Mouse (Mus musculus) neural tube, embryonic 15.5 days (tissue): ENCODE data around the gene Bend3. TPM values are rescaled to one million over a fixed set of nuclear protein-coding genes. Genes with fewer than 3 reads are reported as not detected.

Source experiments
- ATAC-seq: fragments of 200-750 bp; cut with Nextera tagmentation; 2 replicates; pipeline ENCODE4 v1.8.0; 2017; ENCODE audit warnings: mild to moderate bottlenecking, moderate TSS enrichment, moderate library complexity; ENCODE audit not compliant: low FRiP score
- H3K27ac ChIP-seq: fragments of 300-500 bp; sonication (generic); replicated peaks from 2 replicates; pipeline ENCODE4 v1.5.1; 2015; ENCODE audit warnings: mild to moderate bottlenecking, inconsistent platforms
- H3K27me3 ChIP-seq: fragments of 300-500 bp; sonication (generic); replicated peaks from 2 replicates; pipeline ENCODE4 v1.6.1; 2015; ENCODE audit warnings: inconsistent platforms
- H3K36me3 ChIP-seq: fragments of 300-500 bp; sonication (generic); 2 replicates; pipeline ENCODE4 v1.6.1; 2015; ENCODE audit warnings: inconsistent platforms
- H3K4me1 ChIP-seq: fragments of 300-500 bp; sonication (generic); 2 replicates; pipeline ENCODE4 v1.6.1; 2015; ENCODE audit warnings: inconsistent platforms
- H3K4me2 ChIP-seq: fragments of 300-500 bp; sonication (generic); 2 replicates; pipeline ENCODE4 v1.6.1; 2015; ENCODE audit warnings: inconsistent platforms, mild to moderate bottlenecking, moderate library complexity
- H3K4me3 ChIP-seq: fragments of 300-500 bp; sonication (generic); replicated peaks from 2 replicates; pipeline ENCODE4 v1.5.1; 2015; ENCODE audit warnings: mild to moderate bottlenecking, inconsistent platforms
- H3K9ac ChIP-seq: fragments of 300-500 bp; sonication (generic); replicated peaks from 2 replicates; pipeline ENCODE4 v1.6.1; 2015; ENCODE audit warnings: mild to moderate bottlenecking, inconsistent platforms
- H3K9me3 ChIP-seq: fragments of 300-500 bp; sonication (generic); replicated peaks from 2 replicates; pipeline ENCODE4 v1.6.1; 2016; ENCODE audit warnings: inconsistent platforms
- WGBS: fragments of 180-500 bp; shearing (Covaris S2); methylation state at CpG from one replicate; pipeline ENCODE4 v1.1.7; 2015; ENCODE audit warnings: mixed read lengths; 5-methylcytosine and 5-hydroxymethylcytosine counted together
- polyA plus RNA-seq: library from polyadenylated mRNA; unstranded; fragments of >200 nt; fragmentation: Nextera tagmentation; extraction: Ambion mirVana; gene quantifications from 2 replicates; pipeline ENCODE4 v1.2.1, GENCODE M21; 2015

The Bend3 gene
- polyA plus RNA-seq, 1 experiment from 2014 or later: 2.9 TPM

DNA sequence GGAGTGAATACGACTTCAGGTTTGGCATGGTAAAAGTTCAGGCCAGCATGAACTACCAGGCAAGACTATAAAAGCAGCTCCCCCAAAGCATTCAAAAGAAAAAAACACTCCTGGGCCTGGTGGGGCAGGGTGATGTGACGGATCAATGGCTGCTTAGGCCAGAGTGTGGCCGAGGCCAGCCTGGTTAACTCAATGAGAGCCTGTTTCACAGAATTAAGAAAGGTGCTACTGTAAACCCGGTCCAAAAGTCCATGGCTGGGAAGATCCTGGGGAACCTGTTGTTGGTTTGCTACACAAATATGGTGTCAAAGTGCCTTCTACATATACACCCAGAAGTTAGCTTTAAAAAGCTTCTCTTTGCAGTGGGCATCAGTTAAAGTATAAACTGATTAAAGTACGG is 60.2 kb downstream of the Bend3 start:
- no peak for ATAC-seq
- Histone ChIP-seq H3K4me3 (no peak overlapping the region), H3K9ac (no peak overlapping the region), H3K27me3 (no peaks in the 10 kb centered on the region), H3K4me2 (no peak overlapping the region), H3K27ac (no peak overlapping the region), H3K4me1 (peaks cover 23% of the 10 kb centered on the region), H3K36me3 (peaks cover 9% of the 10 kb centered on the region; the same call in 1 of the 2 replicates), H3K9me3 (no peaks in the 10 kb centered on the region)
- WGBS: 88% methylated on average over 5 of the region's 5 CpGs

DNA sequence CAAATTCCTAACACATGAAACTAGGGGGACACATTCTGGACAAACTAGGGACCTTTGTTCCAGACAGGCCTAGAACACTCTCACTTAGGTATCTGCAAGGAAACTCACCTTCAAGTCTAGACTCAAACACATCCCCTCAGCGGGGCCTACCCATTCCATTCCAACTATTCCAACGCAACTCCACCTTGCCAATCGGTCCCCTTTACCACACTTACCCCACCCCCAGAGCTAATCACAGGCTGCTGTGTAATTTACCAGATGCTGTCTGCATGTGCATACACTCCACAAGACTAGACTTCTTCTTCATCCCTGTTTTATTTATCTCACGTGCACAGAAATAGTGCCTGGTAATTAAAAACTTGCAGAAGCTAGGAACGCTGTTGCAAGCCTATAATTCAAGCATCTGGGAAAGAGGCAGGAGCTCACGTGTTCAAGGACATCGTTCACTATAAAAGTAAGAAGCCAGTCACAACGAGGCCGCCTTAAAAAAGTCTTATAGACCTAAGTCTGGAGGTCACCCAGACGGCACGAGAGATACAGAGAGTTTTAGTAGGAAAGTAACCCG is 61.2 kb downstream of the Bend3 start:
- H3K36me3 ChIP-seq: peaks cover 9% of the 10 kb centered on the region; the same call in 1 of the 2 replicates
- H3K4me1 ChIP-seq: peaks cover 23% of the 10 kb centered on the region
- H3K27me3 ChIP-seq: no peaks in the 10 kb centered on the region
- 16% methylated on average over 12 of the region's 12 CpGs for WGBS
- ATAC-seq: no peak
- peak overlapping the region; percentile 71 for H3K4me2 ChIP-seq
- H3K9me3 ChIP-seq: no peaks in the 10 kb centered on the region
- H3K27ac ChIP-seq: peak overlapping the region; percentile 80
- peak overlapping the region; percentile 85 for H3K4me3 ChIP-seq
- H3K9ac ChIP-seq: peak overlapping the region; percentile 88

DNA sequence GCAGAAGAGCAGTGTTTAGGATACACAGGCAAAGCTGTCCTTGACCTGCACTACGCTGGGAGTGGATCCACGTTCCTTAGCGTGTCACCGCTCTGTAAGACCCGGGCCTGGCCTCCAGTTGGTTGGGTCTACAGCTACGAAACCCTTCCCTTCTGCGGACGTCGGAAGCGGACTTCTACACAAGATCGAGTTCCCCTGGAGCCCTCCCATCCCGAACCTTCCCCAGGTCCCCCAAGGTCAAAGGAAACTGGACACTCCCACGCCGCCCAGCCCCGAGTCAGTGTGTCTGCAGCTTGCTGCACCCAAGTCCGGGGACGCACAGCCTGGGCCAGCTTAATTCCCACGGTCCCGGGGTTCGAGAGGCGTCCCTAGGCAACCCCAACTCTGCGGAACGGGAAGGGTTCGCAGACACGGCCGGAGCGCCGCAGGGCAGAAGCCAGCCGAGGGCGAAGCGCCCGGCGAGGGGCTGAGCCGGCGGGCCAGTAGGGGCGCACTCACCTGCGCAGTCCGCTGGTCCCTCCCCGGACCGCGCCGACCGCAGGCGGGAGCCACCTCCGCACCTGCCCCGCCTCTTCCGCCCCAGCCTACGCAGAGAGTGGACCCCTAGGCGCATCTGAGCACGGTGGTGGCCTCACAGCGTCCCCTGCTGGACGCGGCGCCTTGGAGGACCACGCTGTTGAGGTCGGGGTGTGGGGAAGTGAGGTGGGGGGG is 62.0 kb downstream of the Bend3 start, which contains the start of gene 1700021F05Rik:
Gene 1700021F05Rik, minus strand, starts transcription at position 553 of the 711 bp plus-strand sequence.
- H3K9ac ChIP-seq: peak within 1 kb of the TSS; percentile 88
- no peaks in the 10 kb centered on the region for H3K9me3 ChIP-seq
- H3K4me3 ChIP-seq: peak within 1 kb of the TSS; percentile 85
- peak within 1 kb of the TSS; percentile 80 for H3K27ac ChIP-seq
- peak within 1 kb of the TSS; percentile 71 for H3K4me2 ChIP-seq
- H3K4me1 ChIP-seq: peaks cover 23% of the 10 kb centered on the region
- peak; percentile 99 for ATAC-seq
- peaks cover 9% of the 10 kb centered on the region; the same call in 1 of the 2 replicates for H3K36me3 ChIP-seq
- WGBS: under 1% methylated on average over 54 of the region's 56 CpGs
- H3K27me3 ChIP-seq: no peaks in the 10 kb centered on the region

DNA sequence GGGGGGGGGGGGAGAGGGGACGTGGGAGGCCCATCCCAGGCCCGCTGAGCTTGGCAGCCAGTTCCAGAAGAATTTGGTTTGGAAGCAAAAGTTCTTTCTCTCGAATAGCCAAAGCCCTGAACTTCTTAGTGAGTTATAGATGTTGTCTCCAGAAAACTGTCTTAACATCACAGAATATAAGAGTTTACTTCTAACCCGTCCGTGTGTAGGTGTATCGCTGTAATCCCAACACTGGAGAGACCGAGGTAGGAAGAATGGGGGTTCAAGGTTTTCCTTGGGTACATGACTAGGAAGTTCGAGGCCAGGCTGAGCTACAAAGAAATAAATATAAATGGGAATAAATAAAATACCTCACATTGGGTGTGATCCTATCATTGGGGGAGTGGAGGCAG is 62.5 kb downstream of the Bend3 start:
- Histone ChIP-seq H3K27me3 (no peaks in the 10 kb centered on the region), H3K27ac (no peak overlapping the region), H3K4me1 (peaks cover 23% of the 10 kb centered on the region), H3K9ac (no peak overlapping the region), H3K4me2 (peak overlapping the region; percentile 71), H3K4me3 (peak overlapping the region; percentile 85; the same call in 1 of the 2 replicates), H3K9me3 (no peaks in the 10 kb centered on the region), H3K36me3 (peaks cover 3% of the 10 kb centered on the region; the same call in 1 of the 2 replicates)
- ATAC-seq: 0 out of 2 replicates have a peak, but pooled peaks have one; percentile 17
- WGBS: 44% methylated on average over 8 of the region's 8 CpGs

- H3K4me2 ChIP-seq: no peak overlapping the region
- H3K27ac ChIP-seq: no peak overlapping the region
- H3K27me3 ChIP-seq: no peaks in the 10 kb centered on the region
- H3K36me3 ChIP-seq: no peaks in the 10 kb centered on the region
- no peak overlapping the region for H3K9ac ChIP-seq
- no peak for ATAC-seq
- no peaks in the 10 kb centered on the region for H3K9me3 ChIP-seq
- no peak overlapping the region for H3K4me3 ChIP-seq
- 69% methylated on average over 5 of the region's 5 CpGs for WGBS
- peaks cover 7% of the 10 kb centered on the region for H3K4me1 ChIP-seq
These were observed 70.8 kb downstream of the Bend3 start for GRCm38 (mm10) chr10:43549411-43549810.

GRCm38 (mm10) chr10:43550923-43551322 is 72.3 kb downstream of the Bend3 start:
- 9% methylated on average over 3 of the region's 3 CpGs for WGBS
- Histone ChIP-seq H3K27me3 (no peaks in the 10 kb centered on the region), H3K36me3 (no peaks in the 10 kb centered on the region), H3K4me1 (peaks cover 7% of the 10 kb centered on the region), H3K4me3 (no peak overlapping the region), H3K9me3 (no peaks in the 10 kb centered on the region), H3K27ac (peak overlapping the region; percentile 18; the same call in 1 of the 2 replicates), H3K9ac (no peak overlapping the region), H3K4me2 (no peak overlapping the region)
- ATAC-seq: peak; percentile 28; the same call in 1 of the 2 replicates

DNA sequence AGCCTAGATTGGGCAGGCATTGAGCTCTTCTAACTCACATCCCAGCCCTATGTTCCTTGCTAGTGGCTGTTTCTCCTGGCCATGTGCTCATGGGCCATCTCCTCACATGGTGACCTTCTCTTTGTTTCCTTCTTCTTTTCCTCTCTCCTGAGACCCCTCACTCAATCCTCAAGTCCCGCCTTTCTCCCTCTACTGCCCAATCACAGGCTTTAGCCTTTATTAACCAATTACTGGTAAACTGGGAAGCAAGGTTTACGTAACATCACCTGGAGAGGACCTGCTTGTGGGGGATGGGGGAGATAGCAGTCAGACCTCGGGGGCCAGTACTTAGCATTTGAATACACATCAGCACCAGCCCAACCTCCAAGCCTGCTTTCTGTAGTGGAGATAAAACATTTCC is 72.8 kb downstream of the Bend3 start:
- no peaks in the 10 kb centered on the region for H3K36me3 ChIP-seq
- peak overlapping the region; percentile 18; the same call in 1 of the 2 replicates for H3K27ac ChIP-seq
- peak; percentile 79 for ATAC-seq
- no peaks in the 10 kb centered on the region for H3K27me3 ChIP-seq
- peaks cover 7% of the 10 kb centered on the region for H3K4me1 ChIP-seq
- no peak overlapping the region for H3K4me3 ChIP-seq
- H3K4me2 ChIP-seq: no peak overlapping the region
- 30% methylated on average over 3 of the region's 3 CpGs for WGBS
- H3K9ac ChIP-seq: no peak overlapping the region
- no peaks in the 10 kb centered on the region for H3K9me3 ChIP-seq

GRCm38 (mm10) chr10:43557630-43558165 is 79.1 kb downstream of the Bend3 start:
- ATAC-seq: no peak
- no peak overlapping the region for H3K4me3 ChIP-seq
- no peak overlapping the region for H3K27ac ChIP-seq
- no peaks in the 10 kb centered on the region for H3K36me3 ChIP-seq
- whole genome bisulfite sequencing: 92% methylated on average over 5 of the region's 5 CpGs
- H3K27me3 ChIP-seq: no peaks in the 10 kb centered on the region
- H3K4me1 ChIP-seq: no peaks in the 10 kb centered on the region
- no peak overlapping the region for H3K4me2 ChIP-seq
- no peaks in the 10 kb centered on the region for H3K9me3 ChIP-seq
- H3K9ac ChIP-seq: no peak overlapping the region

GRCm38 (mm10) chr10:43559313-43559712 is 80.7 kb downstream of the Bend3 start:
- Histone ChIP-seq H3K27ac (no peak overlapping the region), H3K9ac (no peak overlapping the region), H3K27me3 (no peaks in the 10 kb centered on the region), H3K9me3 (no peaks in the 10 kb centered on the region), H3K36me3 (no peaks in the 10 kb centered on the region), H3K4me1 (no peaks in the 10 kb centered on the region), H3K4me2 (no peak overlapping the region), H3K4me3 (no peak overlapping the region)
- ATAC-seq: no peak
- 83% methylated on average over 11 of the region's 11 CpGs for WGBS

DNA sequence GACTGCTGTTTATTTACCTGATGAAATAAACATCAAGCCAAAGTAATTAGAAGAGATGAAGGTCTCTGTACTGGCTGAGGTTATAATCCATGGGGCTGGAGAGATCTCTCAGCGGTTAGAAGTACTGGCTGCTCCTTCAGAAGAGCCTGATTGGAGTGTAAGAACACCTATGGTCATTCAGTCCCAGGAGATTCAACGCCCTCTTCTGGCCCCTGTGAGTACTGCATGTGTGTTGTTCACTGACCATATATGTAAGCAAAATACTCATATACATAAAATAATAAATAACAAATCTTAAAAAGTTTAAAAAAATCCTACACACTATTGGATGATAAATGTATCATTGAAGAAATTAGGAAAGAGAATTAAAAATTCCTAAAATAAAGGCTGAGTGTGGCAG is 82.1 kb downstream of the Bend3 start:
- 38% methylated on average over 2 of the region's 2 CpGs for WGBS

DNA sequence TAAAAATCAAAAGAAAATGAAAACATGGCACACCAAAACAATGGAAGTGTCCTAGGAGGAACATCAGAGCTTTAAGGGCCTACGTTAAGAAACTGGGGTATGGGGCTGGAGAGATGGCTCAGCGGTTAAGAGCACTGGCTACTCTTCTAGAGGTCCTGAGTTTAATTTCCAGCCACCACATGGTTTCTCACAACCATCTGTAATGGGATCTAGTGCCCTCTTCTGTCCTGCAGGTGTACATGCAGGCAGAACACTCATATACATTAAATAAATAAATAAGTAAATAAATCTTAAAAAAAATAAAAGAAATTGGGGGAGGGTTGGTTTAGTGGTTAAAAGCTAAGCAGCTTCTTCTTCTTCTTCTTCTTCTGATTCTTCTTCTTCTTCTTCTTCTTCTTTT is 82.7 kb downstream of the Bend3 start:
- Histone ChIP-seq H3K4me3 (no peak overlapping the region), H3K4me2 (no peak overlapping the region), H3K9me3 (no peaks in the 10 kb centered on the region), H3K36me3 (no peaks in the 10 kb centered on the region), H3K27ac (no peak overlapping the region), H3K27me3 (no peaks in the 10 kb centered on the region), H3K9ac (no peak overlapping the region), H3K4me1 (no peaks in the 10 kb centered on the region)
- no peak for ATAC-seq
- WGBS: 94% methylated on average over 2 of the region's 2 CpGs

More for the DNA sequence above, 82.1 kb downstream of the Bend3 start:
- no peak for ATAC-seq
- H3K27me3 ChIP-seq: no peaks in the 10 kb centered on the region
- no peaks in the 10 kb centered on the region for H3K36me3 ChIP-seq
- no peak overlapping the region for H3K4me3 ChIP-seq
- H3K27ac ChIP-seq: no peak overlapping the region
- no peaks in the 10 kb centered on the region for H3K4me1 ChIP-seq
- H3K9me3 ChIP-seq: no peaks in the 10 kb centered on the region
- H3K9ac ChIP-seq: no peak overlapping the region
- H3K4me2 ChIP-seq: no peak overlapping the region
